ENCODE assay signal across 8 mouse cellular contexts in the genomic region with DNA sequence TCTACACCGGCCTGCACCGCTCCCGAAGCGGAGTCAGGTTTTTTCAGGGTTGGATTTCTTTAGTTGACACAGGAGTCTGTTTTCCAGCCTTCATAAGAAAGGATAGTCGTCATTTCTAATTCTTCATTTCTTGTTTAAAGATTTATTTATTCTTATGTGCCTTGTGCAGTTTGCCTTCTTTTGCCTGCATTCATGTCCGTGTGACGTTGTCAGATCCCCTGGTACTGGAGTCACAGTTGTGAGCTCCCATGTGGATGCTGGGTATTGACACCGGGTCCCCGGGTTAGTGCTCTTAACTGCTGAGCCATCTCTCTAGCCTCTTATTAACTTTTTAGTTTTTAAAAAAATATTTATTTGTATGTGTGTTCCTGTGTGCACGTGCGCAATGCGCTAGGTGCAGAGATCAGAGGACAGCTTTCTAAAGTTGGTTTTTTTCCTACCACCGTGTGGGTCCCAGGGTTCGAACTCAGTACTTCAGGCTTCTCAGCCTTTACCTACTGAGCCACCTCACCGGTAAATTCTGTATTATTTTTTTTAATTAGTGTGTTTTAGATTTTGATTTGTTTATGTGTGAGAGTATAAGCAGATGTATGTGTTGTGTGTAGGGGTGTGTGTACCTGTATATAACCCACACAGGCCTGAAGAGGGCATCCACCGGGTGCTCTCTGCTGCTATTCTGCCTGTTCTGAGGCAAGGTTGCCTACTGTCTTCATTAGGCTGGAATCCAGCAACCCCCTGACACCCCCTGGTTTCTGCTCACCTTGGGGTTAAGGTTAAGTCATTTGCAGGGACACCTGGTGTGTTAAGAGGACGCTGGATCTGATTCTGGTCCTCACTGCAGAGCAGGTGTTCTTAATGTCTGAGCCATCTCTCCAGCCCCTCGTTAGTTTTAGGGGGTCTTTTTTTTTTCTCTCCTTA. TPM values are rescaled to one million over a fixed set of nuclear protein-coding genes. Genes with fewer than 3 reads are reported as not detected.
A peak's percentile ranks its signal among the peaks of the same experiment; 100 is the strongest.
DNase-seq lines count a peak whose midpoint lies in the region; ATAC-seq and TF ChIP-seq lines count a peak whose summit lies in the region.

No protein-coding gene starts in this region.

- no peak for TF ChIP-seq POLR2A in olfactory bulb, adult 2 months (IDR thresholded peaks at IDR 0.05; ENCODE audit: insufficient read depth, low read depth, low read length)

- H3K27ac ChIP-seq in intestine, embryonic 15.5 days: peak overlapping the region; percentile 52
- peak overlapping the region; percentile 95 for H3K27ac ChIP-seq in olfactory bulb, adult 2 months (ENCODE audit: insufficient read depth, low read depth, low read length)

- peak overlapping the region; percentile 95 for H3K4me3 ChIP-seq in megakaryocyte, embryonic 14.5 days (replicated peaks)
- peak overlapping the region; percentile 78 for H3K4me3 ChIP-seq in intestine, embryonic 15.5 days (replicated peaks)
- H3K4me3 ChIP-seq in olfactory bulb, adult 2 months (ENCODE audit: insufficient read depth, low read depth, low read length): peak overlapping the region; percentile 98

- DNase-seq in CD4-positive, CD25-positive, alpha-beta regulatory T cell, adult 2 months (ENCODE audit: low read depth, low spot score): peak; percentile 31
- DNase-seq in right cerebral cortex, adult 18-20 months: no peak
- DNase-seq in spleen, adult 18-20 months: no peak

- H3K36me3 ChIP-seq in megakaryocyte, embryonic 14.5 days (replicated peaks; ENCODE audit: low read length): no peaks in the 10 kb centered on the region
- no peaks in the 10 kb centered on the region for H3K36me3 ChIP-seq in intestine, embryonic 15.5 days

- WGBS in intestine, embryonic 15.5 days: 26% methylated on average over 18 of the region's 18 CpGs
- WGBS in olfactory bulb, adult 2 months: 23% methylated on average over 18 of the region's 18 CpGs

- H3K27me3 ChIP-seq in megakaryocyte, embryonic 14.5 days (replicated peaks): peaks cover 15% of the 10 kb centered on the region
- no peaks in the 10 kb centered on the region for H3K27me3 ChIP-seq in intestine, embryonic 15.5 days (replicated peaks)

- peak overlapping the region; percentile 61 for H3K9ac ChIP-seq in intestine, embryonic 15.5 days

- TF ChIP-seq CTCF in olfactory bulb, adult 2 months (IDR thresholded peaks at IDR 0.05; ENCODE audit: insufficient read depth, low read depth, low read length): no peak

- H3K4me2 ChIP-seq in intestine, embryonic 15.5 days (replicated peaks): peak overlapping the region; percentile 85

- peaks cover 46% of the 10 kb centered on the region for H3K4me1 ChIP-seq in megakaryocyte, embryonic 14.5 days
- peaks cover 12% of the 10 kb centered on the region; the same call in 1 of the 2 replicates for H3K4me1 ChIP-seq in intestine, embryonic 15.5 days (replicated peaks)
- H3K4me1 ChIP-seq in olfactory bulb, adult 2 months (ENCODE audit: control insufficient read depth, insufficient read depth, low read length): peaks cover 15% of the 10 kb centered on the region

- no peak for ATAC-seq in CD4-positive, CD25-positive, alpha-beta regulatory T cell, adult 4 months
- no peak for ATAC-seq in megakaryocyte, adult 5-6 weeks (ENCODE audit: poor library complexity, severe bottlenecking)
- ATAC-seq in intestine, embryonic 15.5 days: peak; percentile 31; the same call in 1 of the 2 replicates

- H3K9me3 ChIP-seq in megakaryocyte, embryonic 14.5 days: peaks cover 5% of the 10 kb centered on the region; the same call in 1 of the 2 replicates
- no peaks in the 10 kb centered on the region for H3K9me3 ChIP-seq in intestine, embryonic 15.5 days

RNA-seq across cellular contexts. Expression of gene Tecpr1, which starts 0.7 kb away (rescaled TPM):
- 100 to 1,000 TPM in 1 of 2 experiments, 10 to 100 TPM in 1; 78.5 to 109 TPM for polyA plus RNA-seq in CD4-positive, CD25-positive, alpha-beta regulatory T cell, adult 4 months (2017; shearing (Covaris generic))
- polyA plus RNA-seq in megakaryocyte, embryonic 14.5 days (2012; ENCODE audit: insufficient read depth, low replicate concordance): 2.8 and 13.2 TPM in 2 replicates
- 6.0 and 9.8 TPM in 2 replicates for total RNA-seq in megakaryocyte, adult 5-6 weeks (2015)
- 8.0 and 13.0 TPM in 2 replicates for total RNA-seq in megakaryocyte, adult 5-6 weeks (2017)
- polyA plus RNA-seq in intestine, embryonic 15.5 days (2015; fragmentation: Nextera tagmentation; extraction: Ambion mirVana): 17.3 and 19.9 TPM in 2 replicates
- 771 TPM in 1 of 2 replicates, not detected in the other for polyA plus RNA-seq in olfactory bulb, adult 2 months (2012; ENCODE audit: insufficient read depth, insufficient read length, low replicate concordance, missing spikeins)

RNA-seq across cellular contexts. Expression of gene Bri3, which starts 20.1 kb away (rescaled TPM):
- polyA plus RNA-seq in CD4-positive, CD25-positive, alpha-beta regulatory T cell, adult 4 months (2017; shearing (Covaris generic)): 1 to 10 TPM; 2.6 to 5.2 TPM
- 100 and 157 TPM in 2 replicates for polyA plus RNA-seq in megakaryocyte, embryonic 14.5 days (2012; ENCODE audit: insufficient read depth, low replicate concordance)
- 86.8 and 91.0 TPM in 2 replicates for total RNA-seq in megakaryocyte, adult 5-6 weeks (2015)
- total RNA-seq in megakaryocyte, adult 5-6 weeks (2017): 20.1 and 33.8 TPM in 2 replicates
- polyA plus RNA-seq in intestine, embryonic 15.5 days (2015; fragmentation: Nextera tagmentation; extraction: Ambion mirVana): 130 and 133 TPM in 2 replicates
- polyA plus RNA-seq in olfactory bulb, adult 2 months (2012; ENCODE audit: insufficient read depth, insufficient read length, low replicate concordance, missing spikeins): not detected in 2 replicates

RNA-seq across cellular contexts. Expression of gene Bhlha15, which starts 34.1 kb away (rescaled TPM):
- under 1 TPM in 1 of 2 experiments, not detected in 1; 0.39 TPM for polyA plus RNA-seq in CD4-positive, CD25-positive, alpha-beta regulatory T cell, adult 4 months (2017; shearing (Covaris generic))
- polyA plus RNA-seq in megakaryocyte, embryonic 14.5 days (2012; ENCODE audit: insufficient read depth, low replicate concordance): 0.15 and 0.63 TPM in 2 replicates
- total RNA-seq in megakaryocyte, adult 5-6 weeks (2015): 0.07 and 0.16 TPM in 2 replicates
- 0.07 TPM in 1 of 2 replicates, not detected in the other for total RNA-seq in megakaryocyte, adult 5-6 weeks (2017)
- polyA plus RNA-seq in intestine, embryonic 15.5 days (2015; fragmentation: Nextera tagmentation; extraction: Ambion mirVana): 7.6 and 15.3 TPM in 2 replicates
- polyA plus RNA-seq in olfactory bulb, adult 2 months (2012; ENCODE audit: insufficient read depth, insufficient read length, low replicate concordance, missing spikeins): not detected in 2 replicates
